Mouse (Mus musculus) spleen, adult 18-20 months (tissue): Measurements from ENCODE around the gene Pcgf5.
"Not testable (repeated sequence)": the region's sequence is repeated elsewhere in the genome, so short reads cannot be mapped to it uniquely, and the experiment has no call there.

ENCODE experiments used
- DNase-seq, 2 experiments: peaks; one replicate each; pipeline ENCODE4 v3.0.0; 2022; ENCODE audit warnings: mixed read lengths in 2 of 2

The Pcgf5 gene

DNA sequence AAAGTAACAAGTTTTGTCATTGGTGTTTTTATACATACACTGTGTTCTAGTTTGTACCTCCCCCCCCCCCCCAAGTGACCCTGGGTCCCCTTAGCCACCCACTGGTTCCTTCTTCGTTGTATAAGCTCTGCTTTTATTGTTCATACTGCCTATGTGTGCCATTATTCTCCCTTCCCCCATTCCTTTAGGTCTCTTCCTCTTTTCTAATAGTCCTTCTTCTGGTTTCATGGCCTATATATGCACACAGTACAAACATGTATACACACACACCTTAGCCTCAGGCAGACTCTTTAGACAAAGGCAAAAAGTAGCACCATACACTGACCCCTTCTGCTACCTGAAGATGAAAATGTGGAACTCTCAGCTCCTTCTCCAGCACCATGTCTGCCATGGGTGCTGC is 42.6 kb downstream of the Pcgf5 start:
- DNase-seq, result no peak

DNA sequence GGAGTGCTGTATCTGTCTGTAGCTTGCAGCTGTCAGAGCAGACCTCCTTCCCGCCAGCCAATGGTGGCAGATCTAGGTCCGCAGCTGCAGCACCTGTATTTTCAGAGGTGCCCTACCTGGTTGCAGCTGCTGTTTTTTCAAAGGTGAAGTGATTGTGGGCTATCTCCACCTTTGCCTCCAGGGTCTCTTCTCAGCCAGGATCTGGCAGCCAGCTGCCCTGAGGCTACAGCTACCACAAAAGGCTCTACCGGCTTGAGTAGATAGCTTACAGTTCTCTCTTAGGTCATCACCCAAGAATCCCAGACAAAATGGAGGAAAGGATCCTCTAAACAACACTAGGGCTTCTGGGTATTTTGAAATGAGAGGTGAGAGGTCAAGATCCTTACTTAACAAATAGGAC is 50.4 kb downstream of the Pcgf5 start:
- DNase-seq, result no peak

DNA sequence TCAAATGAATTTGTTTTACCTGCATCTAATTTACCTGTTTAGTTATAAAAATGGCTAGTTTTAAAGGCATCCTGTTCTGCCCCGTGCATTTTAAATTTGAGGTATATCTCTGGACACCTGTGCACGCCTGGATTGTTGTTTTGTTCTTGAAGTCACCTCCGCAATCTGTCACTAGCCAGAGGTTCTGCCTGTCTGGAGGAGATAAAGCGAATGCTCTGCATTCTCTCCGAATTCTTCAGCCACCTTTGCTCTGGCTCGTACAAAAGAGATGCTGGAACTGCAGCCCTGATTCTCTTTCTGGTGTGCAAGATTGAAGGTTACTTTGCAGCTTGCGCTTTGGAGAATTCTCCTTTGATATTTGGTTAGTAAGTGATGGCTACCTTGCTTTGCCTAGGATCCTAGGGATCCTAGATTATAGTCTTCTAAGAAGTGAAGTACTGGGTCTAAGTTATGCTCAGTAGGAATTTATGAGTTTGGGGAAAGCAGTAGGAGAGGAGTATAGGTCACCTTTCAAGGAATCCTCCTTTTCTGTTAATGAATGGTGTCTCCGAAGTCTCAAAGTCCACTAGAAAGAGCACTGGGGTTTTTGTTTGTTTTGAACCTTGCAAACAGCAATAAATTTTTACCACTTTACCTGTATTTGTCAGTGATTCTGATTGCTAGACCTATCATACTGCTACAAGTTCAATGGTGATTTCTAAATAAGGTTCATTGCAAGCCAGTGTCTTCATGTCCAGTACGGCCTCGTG is 60.4 kb downstream of the Pcgf5 start:
- no peak for DNase-seq

DNA sequence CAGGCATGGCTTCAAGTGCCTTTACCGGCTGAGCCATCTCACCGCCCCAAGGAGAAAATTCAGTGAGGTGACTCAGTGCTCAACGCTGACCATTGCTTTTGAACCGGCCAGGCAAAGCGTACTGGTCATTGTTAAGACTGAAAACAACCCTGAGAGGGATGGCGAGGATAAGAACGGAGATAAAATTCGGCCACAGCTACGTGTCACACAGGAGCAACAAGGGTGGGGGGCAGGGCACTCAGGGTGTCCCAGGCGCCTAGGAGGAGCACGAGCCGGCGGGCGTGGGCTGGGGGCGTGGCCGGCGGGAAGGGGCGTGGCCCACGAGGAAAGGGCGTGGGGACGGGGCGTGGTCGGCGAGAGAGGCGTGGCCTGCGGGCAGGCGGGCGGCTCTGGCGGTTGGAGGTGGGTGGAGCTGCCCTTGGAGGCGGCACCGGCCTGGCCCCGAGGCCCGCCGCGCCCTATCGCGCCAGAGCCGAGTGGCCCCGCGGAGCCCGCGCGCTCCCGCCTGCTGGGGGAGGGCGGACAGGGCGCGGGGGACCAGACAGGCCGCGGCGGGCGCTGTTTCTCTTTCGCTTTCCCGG is 61.3 kb downstream of the Pcgf5 start:
- peak; percentile 97 to 99 for DNase-seq

DNA sequence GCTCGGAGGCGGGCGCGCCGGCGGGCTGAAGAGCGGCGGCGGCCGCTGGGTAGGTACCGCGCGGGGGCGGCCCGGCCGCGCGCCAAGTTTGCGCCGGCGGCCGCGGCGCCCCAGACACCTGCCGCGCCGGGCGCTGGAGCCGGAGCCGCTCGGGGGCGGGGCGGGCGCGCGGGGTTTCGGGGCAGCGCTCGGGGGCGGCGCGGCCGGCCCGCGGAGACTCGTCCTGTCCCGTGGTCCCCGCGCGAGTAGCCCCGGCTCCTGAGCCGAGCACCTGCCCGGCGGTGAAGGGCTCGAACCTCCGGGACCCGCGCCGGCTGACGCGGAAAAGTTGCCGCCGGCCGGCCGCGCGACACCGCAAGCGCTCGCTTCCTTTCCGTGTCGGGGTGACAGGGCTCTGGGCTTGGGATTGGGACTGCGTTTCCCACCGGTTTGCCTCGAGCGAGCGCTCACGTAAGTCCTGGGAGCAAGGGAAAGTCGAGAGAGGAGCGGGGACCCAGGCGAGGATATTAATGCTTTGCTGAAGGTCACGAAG is 61.8 kb downstream of the Pcgf5 start:
- no peak for DNase-seq

DNA sequence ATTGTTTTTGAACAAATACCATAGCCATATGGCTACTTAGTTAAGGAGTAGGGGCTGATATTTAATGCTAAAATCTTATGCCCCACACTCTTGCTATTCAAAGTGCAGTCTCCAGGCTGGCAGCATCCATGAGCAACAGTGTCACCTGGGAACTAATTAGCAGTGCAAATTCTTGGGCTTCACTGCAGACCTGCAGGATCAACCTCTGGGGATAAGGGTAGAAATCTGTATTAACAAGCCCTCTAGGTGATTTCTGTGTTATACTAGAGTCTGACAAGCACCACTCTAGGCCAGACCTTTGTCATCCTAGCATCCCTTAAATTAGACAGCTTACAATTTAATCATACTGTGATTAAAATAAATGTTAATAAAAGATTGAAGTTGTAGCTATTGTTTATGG is 71.8 kb downstream of the Pcgf5 start:
- no peak for DNase-seq

DNA sequence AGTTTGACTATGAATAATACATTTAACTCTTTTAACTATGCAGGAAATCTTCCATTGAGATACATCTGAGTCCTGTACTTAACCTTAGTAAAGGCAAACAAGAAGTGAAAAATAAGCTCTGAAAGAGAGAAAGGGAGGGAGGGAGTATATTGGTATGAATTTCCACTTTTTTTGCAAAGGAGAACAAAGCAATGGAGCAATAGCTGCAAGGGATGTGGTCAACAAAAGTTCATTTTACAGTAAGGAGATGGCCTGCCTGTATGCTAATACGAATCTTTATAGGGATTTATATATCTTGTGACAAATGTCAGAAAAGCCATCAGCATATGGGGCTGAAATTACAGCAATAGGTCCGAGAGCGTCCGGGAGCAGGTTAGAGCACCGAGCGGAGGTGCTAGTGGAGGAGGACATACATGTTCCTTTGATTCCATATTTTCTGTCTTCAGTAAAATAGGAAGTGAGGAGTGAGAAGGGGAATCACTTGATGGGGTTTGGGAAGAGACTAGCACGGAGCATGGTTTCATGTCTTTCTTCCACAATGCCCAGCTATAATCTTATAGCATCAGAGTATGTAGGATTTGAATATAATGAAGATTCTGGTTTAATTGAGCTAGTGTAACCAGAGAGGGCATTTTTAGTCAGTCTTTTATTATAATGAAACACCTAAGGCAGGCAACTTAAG is 79.2 kb downstream of the Pcgf5 start:
- no peak for DNase-seq

DNA sequence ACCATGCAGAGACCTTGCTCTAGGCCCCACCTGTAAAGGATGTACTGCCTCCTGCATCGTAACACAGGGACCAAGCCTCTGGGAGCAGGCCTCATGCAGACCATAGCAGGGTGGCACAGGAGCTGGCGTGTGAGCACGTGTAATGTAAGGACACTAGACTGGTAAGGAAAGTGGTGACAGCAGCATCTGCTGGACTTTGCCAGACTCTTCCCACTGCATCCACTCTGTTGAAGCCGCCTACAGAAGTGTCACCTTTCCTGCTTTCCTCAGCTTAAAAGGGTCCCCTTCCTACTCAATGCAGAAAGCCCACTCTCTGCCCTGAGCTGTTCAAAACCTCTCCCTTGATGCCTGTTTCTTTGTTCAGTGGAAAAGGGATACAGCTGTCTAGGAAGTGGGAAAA is 80.0 kb downstream of the Pcgf5 start:
- no peak for DNase-seq

DNA sequence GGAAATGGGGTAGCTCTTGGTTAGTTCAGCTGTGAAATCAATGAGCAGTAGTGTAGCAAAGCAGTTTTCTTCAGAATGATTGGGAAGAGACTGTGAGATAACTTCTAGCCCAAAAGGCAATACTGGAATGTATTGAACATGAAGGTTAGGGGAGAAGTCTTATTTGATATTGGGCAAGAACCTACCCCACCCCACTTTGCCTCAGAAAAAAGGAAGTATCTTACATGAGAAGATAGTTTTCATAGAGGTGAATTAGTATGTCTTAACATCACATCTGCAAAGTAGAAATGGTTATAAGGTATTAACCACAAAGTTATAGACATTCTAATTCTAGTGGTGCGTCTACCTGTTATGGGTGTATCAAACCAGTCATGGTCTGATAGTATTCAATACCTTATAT is 81.2 kb downstream of the Pcgf5 start:
- no peak for DNase-seq

DNA sequence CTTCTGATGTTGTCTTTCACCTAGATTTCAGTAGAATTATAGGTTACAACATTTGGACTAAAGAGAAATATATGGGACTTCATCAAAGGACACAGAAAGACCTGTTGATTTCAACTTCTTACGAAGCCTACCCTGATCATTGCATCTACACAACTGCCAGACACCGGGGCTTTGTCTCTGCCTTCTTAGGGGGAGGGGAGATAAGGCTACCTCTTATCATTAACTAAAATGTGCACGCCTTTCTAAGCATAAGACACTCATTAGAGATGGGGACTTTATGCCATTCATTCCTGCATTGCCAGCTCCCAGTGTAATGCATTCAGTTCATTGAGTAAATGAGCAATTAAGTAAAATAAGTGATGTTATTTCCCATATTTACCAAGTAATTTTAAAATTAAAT is 85.1 kb downstream of the Pcgf5 start:
- DNase-seq, result no peak

DNA sequence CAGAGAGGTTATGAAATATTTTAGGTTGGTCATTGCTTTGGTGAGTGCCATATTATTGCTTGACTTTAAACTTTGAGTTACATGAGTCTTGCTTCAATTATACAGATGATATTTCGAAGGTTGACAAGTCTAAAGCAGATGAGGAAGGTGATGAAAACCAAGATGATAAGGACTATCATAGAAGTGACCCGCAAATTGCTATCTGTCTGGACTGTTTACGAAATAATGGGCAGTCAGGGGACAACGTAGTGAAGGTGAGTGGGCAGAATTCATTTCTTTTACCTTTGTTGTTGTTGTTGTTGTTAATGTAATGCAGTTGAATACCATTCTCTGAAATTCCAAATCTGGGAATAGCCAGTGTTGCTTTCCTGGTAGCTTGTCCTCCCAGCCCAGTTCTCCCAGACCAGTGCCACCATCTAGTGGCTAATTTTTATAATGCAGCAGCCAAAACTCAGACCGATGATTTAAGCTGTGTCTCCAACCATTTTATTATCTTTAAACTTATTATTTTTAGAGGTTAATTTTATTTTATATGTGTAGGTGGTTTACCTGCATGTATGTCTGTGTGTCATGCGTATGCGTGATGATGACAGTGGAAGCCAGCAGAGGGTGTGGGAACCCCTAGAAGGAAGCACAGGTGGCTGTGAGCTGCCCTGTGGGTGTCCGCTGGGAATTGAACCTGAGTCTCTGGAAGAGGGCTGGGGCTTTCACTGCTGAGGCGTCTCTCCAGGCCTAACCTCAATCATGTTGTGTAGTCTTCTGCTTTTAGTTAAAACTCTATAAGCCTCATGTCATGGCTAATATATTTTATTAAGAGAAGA is 92.0 kb downstream of the Pcgf5 start:
- peak in 1 of 2 experiments; percentile 33 for DNase-seq

DNA sequence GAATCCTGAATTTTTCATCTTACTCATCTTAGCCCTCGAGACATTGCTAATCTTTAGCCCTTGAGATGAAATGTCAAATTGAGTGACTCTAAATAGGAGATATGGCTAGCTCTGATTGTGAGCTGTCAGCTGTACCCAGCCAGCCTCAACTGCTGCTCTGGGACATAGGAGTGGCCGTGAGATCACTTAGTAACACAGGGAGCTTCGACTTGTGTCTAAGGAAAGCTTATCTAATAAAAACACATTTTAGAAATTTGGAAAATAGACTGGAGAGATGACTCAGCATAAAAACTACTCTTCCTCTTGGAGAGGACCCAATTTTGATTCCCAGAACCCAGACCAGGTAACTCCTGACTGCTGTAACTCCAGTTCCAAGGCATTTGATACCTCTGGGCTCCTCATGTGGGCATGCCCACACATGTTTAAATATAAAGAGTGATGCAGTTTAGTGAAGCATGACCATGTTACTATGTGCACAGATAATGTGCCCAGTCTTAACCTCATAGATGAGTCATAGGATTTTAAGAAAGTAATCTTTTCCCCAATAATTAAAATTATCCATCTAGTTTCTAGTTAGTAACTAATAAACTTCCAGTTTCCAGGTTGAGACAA is 103.0 kb downstream of the Pcgf5 start:
- no peak for DNase-seq

DNA sequence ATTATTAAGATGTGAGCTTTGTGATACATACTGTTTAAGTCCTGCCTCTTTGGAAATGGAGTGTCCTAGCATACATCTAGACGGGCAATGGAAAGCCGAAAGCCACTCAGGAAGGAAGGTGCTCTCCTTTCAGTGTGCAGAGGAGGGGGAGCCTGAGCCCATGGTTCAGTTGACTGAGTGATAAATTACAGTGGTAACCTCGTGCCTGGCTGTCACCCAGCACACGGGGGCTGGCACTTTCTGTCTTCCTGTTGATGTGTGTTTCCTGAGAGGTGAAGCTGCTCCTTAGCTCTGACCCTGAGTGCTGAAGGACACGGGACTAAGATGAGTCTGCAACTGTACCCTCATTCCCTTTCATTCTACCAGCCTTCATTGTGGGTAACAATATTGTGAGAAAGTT is 103.6 kb downstream of the Pcgf5 start:
- DNase-seq, result no peak

DNA sequence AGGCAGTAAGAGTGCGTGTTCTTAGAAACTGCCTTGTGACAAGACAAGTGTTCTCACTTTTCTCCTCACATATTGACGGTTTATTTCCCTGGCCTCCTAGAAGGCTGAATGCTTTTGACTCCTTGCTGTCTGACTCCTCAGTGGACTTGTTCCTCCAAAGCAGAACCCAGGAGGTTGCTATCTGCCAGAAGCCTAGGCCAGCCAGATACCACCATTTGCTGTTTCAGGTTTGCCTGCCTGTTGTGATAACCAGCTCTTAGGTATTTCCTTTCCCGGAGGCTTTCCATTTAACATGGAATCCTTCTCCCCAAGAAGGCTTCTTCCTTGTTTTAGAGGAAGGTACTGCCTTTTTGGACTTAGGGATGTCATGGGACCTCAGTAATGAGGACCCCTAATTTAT is 104.1 kb downstream of the Pcgf5 start:
- not testable (repeated sequence) for DNase-seq

DNA sequence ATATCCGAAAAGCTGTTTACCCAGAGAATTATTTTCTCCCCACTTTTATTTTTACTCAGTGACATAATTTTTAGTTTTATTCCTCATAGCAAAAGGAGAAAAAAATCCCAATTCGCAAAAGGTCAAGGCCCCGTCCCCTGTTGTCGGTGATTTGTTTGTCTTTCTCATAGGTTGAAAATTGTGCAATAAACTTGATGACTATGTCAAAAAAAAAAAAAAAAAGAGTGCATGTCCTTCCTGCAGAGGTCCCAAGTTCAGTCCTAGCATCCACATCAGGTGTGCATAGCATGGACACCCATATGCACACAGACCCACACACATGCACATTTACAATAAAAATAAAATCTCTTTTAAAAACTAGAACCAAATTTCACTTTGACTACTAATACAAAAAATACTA is 105.3 kb downstream of the Pcgf5 start:
- DNase-seq, result no peak

DNA sequence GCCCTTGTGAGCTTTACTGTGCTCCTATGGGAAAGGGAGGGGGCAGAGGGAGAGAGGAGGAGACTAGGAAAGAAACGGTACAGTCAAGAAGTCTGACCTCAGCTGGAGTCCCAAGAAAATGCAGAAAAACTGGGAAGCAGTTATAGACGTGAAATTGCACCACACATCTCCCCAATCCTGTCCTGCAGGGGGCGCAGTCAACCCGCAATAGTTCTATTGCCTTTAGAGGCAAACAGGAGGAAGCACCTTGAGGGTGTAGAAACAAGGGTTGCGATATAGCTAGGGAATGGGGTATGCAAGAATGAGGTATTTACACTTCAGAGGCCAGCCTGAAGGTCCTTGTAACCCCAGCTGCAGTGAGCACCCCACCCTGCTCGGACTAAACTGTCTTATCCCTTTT is 122.0 kb downstream of the Pcgf5 start:
- peak; percentile 22 to 68 for DNase-seq

DNA sequence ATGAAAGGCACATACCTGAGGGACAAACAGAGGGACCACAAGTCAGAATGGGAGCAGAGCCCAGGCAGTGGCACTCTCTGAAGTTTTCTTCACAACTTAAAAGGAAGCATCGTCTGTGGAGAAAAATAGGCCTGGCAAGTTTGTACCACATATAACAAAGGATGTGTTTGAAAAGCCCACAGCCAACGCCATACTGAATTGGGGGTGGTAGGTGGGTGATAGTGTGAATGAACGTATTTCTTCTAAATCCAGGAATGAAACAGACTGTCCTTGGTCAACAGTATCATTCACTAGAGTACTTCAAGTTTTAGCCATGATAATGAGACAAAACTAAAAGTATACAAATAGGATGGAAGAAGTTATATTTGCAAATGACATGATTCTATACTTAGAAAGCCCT is 123.2 kb downstream of the Pcgf5 start:
- DNase-seq, result no peak

DNA sequence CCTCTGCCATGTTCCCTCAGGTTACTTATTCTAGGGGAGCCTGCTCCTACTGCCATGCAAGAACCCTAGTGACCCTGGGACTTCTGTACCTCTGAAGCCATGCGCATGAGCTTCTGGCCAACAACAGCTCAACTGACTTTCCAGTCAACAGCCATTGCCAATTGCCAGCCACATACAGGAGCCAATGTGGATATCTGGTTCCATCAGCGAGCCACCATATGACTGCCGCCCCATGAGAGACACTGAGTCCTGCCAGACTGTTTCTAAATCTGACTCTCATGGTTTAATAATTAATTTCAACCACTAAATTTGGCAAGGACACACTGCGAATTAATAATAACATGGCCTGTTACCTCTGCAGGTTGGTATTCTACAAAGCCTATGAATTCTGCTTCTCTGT is 128.5 kb downstream of the Pcgf5 start:
- DNase-seq, result no peak

DNA sequence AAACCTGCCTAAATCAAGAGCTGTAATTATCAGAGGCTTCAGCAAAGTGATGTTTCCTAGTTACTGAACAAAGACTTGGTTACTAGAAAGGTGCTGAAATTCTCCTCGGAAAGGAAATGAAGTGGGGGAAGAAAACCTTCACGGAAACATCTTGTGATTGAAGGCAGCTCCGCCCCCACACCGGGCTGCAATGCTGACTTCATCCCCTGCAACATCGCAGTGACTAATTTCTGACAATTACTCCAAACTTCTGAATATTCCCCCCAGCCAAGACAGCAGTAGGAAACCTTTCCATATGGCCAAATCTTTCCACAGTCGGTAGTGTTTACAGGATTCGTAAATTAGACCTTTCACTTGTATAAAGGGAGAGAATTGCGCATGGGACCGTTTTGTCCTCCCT is 129.0 kb downstream of the Pcgf5 start:
- no peak for DNase-seq

DNA sequence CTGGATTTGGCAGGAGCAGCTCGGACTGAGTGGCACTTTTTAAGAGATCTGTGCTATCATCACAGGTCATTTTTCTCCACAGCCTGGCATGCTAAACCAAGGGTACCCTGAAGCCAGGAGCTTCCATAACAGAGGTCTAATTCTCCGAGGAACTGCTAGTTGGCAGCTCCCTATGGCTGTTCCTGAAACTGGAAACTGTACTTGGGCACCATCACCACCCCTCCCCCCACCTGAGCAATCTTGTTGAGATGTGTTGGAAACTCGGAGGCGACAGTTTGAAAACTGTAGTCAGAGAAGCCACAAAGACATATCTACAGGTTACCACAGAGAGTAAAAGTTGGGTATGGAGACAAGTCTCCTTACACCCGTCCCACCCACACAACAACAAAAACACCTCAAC is 129.6 kb downstream of the Pcgf5 start:
- no peak for DNase-seq

DNA sequence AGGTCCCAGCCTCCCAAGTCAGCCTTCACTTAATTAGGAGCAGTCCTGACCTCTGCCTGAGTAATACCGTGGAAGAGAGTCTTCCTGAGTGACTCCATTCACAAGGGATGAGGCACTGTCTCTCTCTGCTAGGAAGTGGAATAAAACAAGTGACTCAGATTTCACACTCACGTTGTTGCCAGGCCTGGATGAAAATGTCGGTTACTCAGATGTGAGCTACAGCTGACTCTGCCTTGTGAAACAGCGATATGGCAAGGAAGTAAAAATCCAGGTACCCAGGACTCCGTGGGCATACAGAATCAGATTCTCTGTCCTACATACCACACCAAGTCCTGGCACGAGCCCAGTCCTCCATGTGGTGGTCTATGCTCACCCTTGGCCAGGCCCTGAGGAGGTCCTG is 142.8 kb downstream of the Pcgf5 start:
- no peak for DNase-seq

DNA sequence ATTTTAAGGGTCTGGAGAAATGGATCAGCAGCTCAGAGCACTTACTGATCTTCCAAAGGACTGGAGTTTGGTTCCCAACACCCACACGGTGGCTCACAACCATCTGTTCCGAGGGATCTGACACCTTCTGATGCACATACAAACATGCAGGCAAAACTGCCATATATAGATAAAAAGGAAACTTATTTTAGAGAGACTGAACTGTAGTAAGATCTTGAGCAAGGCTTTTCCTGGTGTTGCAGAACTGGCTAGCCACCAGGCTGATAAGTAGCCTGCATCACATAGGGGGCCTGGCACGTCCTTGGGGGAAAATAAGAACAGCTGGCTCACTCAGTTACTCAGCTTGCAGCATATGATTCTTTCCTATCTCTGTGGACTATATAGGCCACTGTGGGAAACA is 147.4 kb downstream of the Pcgf5 start:
- DNase-seq, result no peak

DNA sequence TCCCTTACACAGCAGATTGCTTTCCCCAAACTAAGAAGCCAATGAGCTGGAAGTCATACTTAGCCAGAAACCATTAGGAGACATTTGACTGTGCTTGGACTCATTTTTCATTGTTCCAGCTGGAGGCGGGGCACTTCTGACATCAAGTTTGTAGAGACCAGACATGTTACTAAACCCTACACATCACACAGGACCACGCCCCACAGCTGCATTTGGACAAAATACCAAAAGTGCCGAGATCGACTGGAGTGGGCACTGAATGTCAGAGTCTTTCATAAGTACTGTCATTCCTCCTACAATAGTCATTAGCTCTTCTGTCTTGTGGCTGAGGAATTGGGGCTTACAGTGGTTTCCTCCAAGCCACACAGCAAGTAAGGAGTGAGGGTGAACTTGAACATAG is 148.4 kb downstream of the Pcgf5 start:
- DNase-seq, result no peak
